Mouse (Mus musculus): ENCODE measurements at regions not wholly inside any gene's neighbourhood (a gene's known extent, or its start where the extent isn't known, plus 50 kb on each side); places are given as distances from the start of the nearest gene placed in this dataset.

DNA sequence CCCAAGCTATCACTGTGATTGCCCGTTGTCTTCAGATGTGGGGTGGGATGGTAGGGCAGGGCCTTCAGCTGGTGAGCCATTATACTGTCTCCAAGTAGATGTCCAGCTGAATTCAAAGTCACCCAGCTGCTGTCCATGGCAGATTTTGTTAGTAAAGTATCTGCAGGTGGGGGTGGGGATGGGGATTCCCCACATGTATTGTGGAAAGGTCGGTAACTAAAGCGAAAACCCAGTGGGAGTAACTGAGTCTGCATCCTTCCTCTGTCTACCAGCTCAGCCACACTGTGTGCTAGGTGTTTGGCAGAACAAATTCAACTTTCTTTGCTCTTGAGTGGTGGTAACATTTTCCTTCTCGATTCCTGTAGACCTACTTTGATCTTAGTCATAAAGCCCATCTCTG lies 163.2 kb upstream of the 1700056E22Rik start:
- TF ChIP-seq POLR2A (IDR thresholded peaks at IDR 0.05; ENCODE audit: borderline replicate concordance, control insufficient read depth, low read depth, low read length): no peak
- no peak for TF ChIP-seq CTCF (IDR thresholded peaks at IDR 0.05; ENCODE audit: control insufficient read depth, insufficient read depth, low read length)

Data from bone marrow, adult 2 months (tissue).